Mouse (Mus musculus): ENCODE measurements around the gene Gm21981. TPM values are rescaled to one million over a fixed set of nuclear protein-coding genes. Genes with fewer than 3 reads are reported as not detected.
"Not testable (repeated sequence)": the region's sequence is repeated elsewhere in the genome, so short reads cannot be mapped to it uniquely, and the experiment has no call there.

Gene Gm21981
- total RNA-seq, 2 experiments from 2014 or later: 2.9 to 4.5 TPM

DNA sequence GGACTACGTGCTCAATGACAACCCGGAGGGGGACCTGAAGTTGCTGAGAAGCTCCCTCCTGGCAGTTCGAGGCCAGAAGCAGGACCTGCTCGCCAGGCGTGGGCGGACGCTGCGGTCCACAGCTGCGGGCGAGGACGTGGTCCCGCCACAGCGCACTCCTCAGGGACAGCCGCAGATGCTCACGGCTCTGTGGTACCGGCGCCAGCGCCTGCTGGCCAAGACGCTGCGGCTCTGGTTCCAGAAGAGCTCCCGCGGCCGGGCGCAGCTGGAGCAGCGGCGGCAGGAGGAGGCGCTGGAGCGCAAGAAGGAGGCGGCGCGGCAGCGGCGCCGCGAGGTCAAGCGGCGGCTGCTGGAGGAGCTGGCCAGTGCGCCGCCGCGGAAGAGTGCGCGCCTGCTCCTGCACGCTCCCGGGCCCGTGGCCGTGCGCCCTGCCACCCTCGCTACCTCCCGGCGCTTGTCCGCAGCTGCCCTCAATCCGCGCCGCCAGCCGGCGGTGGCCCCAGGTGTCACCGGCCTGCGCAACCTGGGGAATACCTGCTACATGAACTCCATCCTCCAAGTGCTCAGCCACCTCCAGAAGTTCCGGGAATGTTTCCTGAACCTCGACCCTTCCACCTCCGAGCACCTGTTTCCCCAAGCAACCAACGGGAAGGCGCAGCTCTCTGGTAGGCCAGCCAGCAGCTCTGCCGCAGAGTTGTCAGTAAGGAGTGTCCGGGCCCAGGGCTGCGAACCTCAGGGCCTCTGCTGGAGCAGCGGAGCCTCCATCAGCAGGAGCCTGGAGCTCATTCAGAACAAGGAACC is 21.7 kb downstream of the Gm21981 start:
- DNase-seq (ENCODE audit: extremely low spot score in 1 of 2, low spot score in 1 of 2): peak; percentile 22 to 28

DNA sequence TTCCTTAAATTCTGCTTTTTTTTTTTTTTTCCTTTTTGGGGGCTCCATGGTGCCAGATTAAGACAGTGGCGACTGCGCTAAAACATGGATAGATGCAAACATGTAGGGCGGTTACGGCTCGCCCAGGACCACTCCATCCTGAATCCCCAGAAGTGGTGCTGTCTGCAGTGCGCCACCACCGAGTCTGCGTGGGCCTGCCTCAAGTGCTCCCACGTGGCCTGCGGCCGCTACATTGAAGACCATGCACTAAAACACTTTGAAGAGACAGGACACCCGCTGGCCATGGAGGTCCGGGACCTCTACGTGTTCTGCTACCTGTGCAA is 22.3 kb downstream of the Gm21981 start:
- no peak for DNase-seq (ENCODE audit: extremely low spot score in 1 of 2, low spot score in 1 of 2)

- no peak for DNase-seq (ENCODE audit: extremely low spot score in 1 of 2, low spot score in 1 of 2)
Observed at GRCm38 (mm10) chr17:47669166-47669565, 25.1 kb downstream of the Gm21981 start.

DNA sequence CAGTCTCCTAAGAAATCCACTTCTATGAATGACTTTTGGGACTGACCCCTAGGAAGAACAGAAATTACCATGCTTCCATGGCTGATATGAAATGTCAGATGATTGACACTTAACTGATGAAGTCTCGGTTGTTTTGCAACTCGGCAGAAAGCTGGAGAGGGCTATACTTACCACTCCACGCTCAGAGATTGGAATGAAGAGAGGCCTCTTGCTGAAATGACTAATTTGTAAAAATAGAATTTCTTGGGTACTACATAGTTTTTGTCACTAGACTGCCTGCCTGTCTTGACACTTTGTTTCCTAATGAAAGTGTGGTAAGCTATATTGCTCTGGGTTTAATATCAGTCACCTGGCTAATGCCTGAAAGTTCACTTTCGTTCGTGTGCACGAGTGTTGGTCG is 29.8 kb downstream of the Gm21981 start:
- no peak for DNase-seq (ENCODE audit: extremely low spot score in 1 of 2, low spot score in 1 of 2)

GRCm38 (mm10) chr17:47663009-47663713 is 31.1 kb downstream of the Gm21981 start:
- no peak for DNase-seq (ENCODE audit: extremely low spot score in 1 of 2, low spot score in 1 of 2)

GRCm38 (mm10) chr17:47658741-47659243 is 35.5 kb downstream of the Gm21981 start:
- DNase-seq (ENCODE audit: extremely low spot score in 1 of 2, low spot score in 1 of 2): no peak

DNA sequence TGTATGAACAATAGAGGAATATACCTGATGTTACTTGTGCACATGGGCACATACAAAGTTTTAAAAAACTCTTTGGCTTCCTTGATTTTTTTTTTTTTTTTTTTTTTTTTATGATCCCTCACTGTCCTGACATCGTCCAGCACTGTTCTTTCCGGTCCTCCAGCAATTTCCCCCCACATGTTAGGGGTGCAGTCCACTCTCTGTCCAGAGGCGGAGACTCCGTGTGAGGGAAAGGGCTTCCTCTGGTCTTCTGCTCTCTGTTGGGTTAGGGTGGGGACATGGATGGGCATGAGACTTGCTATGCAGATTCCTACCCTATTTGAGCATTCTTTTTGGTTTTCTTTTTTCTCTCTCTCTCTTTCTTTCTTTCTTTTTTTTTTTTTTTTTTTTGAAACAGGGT is 36.4 kb downstream of the Gm21981 start:
- DNase-seq (ENCODE audit: extremely low spot score in 1 of 2, low spot score in 1 of 2): no peak

DNA sequence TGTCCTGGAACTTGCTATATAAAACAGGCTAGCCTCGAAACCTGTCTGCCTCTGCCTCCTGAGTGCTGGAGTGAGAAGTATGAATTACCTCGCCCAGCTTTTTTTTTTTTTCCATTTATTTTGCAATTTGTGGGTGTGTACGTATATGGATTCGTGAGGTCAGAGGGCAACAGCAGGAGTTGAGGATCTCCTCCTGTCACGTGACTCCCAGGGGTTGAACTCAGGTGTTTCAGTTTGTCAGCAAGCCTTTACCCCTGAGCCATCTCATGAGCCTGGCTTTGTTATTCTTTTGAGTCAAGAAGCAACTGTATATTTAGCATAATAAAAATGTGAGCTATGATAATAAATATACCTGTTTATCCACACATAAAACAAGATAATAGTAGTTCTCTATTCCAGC is 38.6 kb downstream of the Gm21981 start:
- DNase-seq (ENCODE audit: extremely low spot score in 1 of 2, low spot score in 1 of 2): no peak

DNA sequence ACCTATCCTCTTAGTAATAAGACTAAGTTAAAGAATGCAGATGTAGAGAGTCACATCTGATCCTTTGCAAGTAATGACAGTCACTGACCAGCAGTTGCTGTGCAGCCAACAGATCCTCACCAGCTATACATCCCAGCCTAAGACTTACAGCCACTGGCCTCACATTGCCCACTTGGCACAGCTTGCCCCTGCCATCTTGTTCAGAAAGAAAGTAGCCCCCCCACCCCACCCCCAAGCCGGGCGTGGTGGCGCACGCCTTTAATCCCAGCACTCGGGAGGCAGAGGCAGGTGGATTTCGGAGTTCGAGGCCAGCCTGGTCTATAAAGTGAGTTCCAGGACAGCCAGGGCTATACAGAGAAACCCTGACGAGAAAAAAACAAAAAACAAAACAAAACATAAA is 39.9 kb downstream of the Gm21981 start:
- not testable (repeated sequence) for DNase-seq (ENCODE audit: extremely low spot score in 1 of 2, low spot score in 1 of 2)

GRCm38 (mm10) chr17:47651953-47652352 is 42.3 kb downstream of the Gm21981 start:
- DNase-seq (ENCODE audit: extremely low spot score in 1 of 2, low spot score in 1 of 2): no peak

- no peak for DNase-seq (ENCODE audit: extremely low spot score in 1 of 2, low spot score in 1 of 2)
Observed at GRCm38 (mm10) chr17:47648966-47649365, 45.3 kb downstream of the Gm21981 start.

- peak; percentile 27 to 47 for DNase-seq (ENCODE audit: extremely low spot score in 1 of 2, low spot score in 1 of 2)
Observed at GRCm38 (mm10) chr17:47646683-47647082, 47.6 kb downstream of the Gm21981 start.

DNA sequence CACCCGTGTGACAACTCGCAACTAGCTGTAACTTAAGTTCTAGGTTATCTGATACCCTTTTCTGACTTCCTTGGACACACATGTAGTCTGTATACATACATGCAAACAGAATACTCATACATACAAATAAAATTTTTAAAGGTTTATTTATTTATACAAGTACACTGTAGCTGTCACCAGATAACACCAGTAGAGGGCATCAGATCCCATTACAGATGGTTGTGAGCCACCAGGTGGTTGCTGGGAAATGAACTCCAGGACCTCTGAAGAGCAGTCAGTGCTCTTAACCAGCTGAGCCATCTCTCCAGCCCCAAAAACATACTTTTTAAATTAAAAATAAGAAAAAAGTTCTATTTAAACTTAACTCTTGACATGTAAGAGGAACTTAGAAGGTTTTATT is 51.3 kb downstream of the Gm21981 start:
- no peak for DNase-seq (ENCODE audit: extremely low spot score in 1 of 2, low spot score in 1 of 2)

Other genes starting within 250 kb of the Gm21981 start
- gene Taf8, start 192.2 kb downstream of the Gm21981 start, total RNA-seq (2021): 10 to 100 TPM; 15.9 to 19.1 TPM
- gene Ccnd3, start 189.4 kb downstream of the Gm21981 start, total RNA-seq (2021): 10 to 100 TPM; 30.2 to 39.9 TPM
- gene Bysl, start 83.0 kb downstream of the Gm21981 start, total RNA-seq (2021): 10 to 100 TPM; 18.4 to 19.1 TPM
- gene Med20, start 82.9 kb downstream of the Gm21981 start, total RNA-seq (2021): 10 to 100 TPM; 28.7 to 29.8 TPM
- gene Gm20517, start 82.9 kb downstream of the Gm21981 start, total RNA-seq (2021): 1 to 10 TPM; 5.2 to 5.5 TPM
- gene Usp49, start 63.8 kb downstream of the Gm21981 start, total RNA-seq (2021): 10 to 100 TPM in 1 of 2 experiments, 1 to 10 TPM in 1; 9.7 to 14.7 TPM
- gene Tomm6, start 6.1 kb downstream of the Gm21981 start, total RNA-seq (2021): 100 to 1,000 TPM; 207 to 228 TPM
- gene Frs3, start 5.4 kb downstream of the Gm21981 start, total RNA-seq (2021): 10 to 100 TPM; 19.8 to 27.7 TPM
- gene Prickle4, start 281 bp upstream of the Gm21981 start, total RNA-seq (2021): 1 to 10 TPM; 1.5 to 5.3 TPM
- not detected for gene Pgc, start 32.4 kb upstream of the Gm21981 start, total RNA-seq (2021)
- 10 to 100 TPM; 11.8 to 17.4 TPM for gene Tfeb, start 42.6 kb upstream of the Gm21981 start, total RNA-seq (2021)
- gene Mdfi, start 140.2 kb upstream of the Gm21981 start, total RNA-seq (2021): 1 to 10 TPM; 1.4 to 1.5 TPM
- gene Foxp4, start 230.2 kb upstream of the Gm21981 start, total RNA-seq (2021): 10 to 100 TPM; 40.3 to 50.2 TPM